Mouse (Mus musculus) spleen, postnatal 14 days (tissue): Measurements from ENCODE around the gene Spag4.

Source experiments
- DNase-seq, 2 experiments: peaks; one replicate each; pipeline ENCODE4 v3.0.0; 2021 to 2022; ENCODE audit warnings: low spot score in 2 of 2

The Spag4 gene

GRCm38 (mm10) chr2:156065099-156066041 is at the start of gene Spag4:
Gene Spag4 (plus strand): TSS chr2:156065175.
- peak; percentile 52 to 61 for DNase-seq

DNA sequence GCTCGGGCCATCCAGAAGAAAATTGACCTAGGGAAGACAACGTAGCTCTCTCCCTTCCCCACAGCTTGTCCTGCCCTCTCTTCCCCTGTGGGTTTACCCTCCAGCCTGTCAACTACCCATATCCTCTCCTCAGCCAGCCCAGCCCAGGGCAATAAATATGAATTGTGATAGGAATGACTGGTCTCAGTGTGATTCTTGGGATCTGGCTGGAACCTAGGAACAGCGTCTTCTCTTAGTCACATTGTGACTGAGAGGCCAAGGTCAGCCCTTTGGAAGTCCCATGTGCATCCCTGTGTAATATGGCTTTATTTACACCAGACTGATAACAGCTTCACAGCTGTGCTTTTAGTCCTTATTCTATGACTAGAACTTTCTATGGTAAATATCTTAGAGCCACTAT is 46.9 kb upstream of the Spag4 start:
- no peak for DNase-seq

DNA sequence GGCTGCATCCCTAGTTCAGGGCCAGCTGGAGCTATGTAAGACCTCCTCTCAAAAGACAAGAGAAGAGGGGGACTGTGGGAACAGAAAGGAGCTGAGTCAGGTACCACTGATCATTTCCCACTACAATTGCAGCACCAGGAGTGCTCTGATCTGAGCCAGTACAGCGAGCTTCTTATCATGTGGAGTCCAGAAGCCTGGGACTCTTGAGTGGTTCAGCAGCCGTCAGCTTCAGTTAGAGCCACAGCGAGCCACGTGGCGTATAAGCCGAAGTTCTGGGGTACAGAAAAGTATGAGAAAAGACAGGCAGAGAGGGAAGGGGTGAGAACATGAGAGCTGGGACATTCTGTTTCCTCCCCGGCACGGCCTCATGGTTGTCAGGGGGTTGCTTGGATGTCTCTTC is 43.8 kb upstream of the Spag4 start:
- DNase-seq: no peak

- no peak for DNase-seq
Measured at GRCm38 (mm10) chr2:156021765-156022164, 43.2 kb upstream of the Spag4 start.

GRCm38 (mm10) chr2:156025482-156025881 is 39.5 kb upstream of the Spag4 start:
- DNase-seq: no peak

- no peak for DNase-seq
Measured at GRCm38 (mm10) chr2:156039390-156039789, 25.6 kb upstream of the Spag4 start.

DNA sequence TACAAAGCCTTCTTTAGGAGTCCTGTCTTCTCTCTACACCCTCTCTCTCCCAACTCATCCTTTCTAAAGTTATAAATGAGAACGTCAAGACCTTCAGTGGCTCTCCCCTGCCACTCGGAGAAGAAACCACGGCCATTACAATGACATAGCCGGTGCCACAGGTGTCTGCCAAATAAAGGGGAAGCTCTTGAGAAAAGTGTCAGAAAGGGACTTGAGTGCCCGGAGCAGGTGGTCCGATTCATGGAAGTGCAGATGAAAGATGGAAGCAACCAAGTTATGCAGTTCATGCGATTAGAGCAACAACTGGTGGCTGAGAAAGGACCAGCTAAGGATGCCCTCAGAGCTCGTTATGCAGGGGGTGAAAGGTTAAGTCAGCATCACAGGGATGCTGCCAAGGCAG is 22.1 kb upstream of the Spag4 start:
- DNase-seq: no peak

DNA sequence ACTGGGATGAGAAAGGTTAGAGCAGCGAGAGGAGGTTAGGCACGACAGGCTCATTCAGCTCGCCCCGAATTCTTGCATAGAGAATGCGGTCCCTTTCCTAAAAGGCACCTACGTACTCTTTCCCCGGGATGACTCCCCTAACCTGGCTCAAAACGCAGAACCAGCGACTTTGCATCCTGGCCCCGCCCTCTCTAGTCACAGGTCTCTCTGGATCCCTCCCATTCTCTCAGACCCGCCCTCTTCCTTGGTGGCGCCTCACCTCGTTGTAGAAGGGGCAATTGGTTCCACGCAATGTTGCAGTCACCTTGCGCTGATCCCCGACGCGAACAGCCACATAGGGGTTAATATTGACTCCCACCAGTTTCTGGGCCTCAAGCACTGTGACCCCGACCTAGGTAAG is 17.0 kb upstream of the Spag4 start:
- DNase-seq: no peak

GRCm38 (mm10) chr2:156052816-156053215 is 12.2 kb upstream of the Spag4 start, which contains the start of gene Fer1l4:
Gene Fer1l4 (minus strand): TSS chr2:156052947.
- DNase-seq: no peak

DNA sequence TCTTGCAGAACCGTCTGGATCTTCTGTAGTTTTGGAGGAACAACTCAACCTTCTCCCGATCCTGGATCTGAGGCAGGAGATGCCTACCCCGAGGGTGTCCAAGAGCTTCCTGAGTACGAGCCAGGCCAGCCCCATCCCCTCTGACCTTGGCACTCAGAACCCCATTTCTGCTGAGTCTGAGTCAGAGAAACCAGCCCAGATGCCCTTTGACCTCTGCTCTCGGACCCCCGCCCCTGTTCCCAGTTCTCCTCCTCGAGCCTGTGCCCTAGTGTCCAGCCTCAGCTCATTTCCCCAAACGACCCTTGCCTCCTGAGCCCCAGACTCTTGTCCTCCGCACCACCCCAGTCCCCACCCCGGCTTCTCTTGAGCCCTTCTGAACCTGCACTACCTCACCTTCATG is 1.2 kb downstream of the Spag4 start:
- DNase-seq: no peak

- no peak for DNase-seq
Measured at GRCm38 (mm10) chr2:156067916-156068315, 2.9 kb downstream of the Spag4 start.

DNA sequence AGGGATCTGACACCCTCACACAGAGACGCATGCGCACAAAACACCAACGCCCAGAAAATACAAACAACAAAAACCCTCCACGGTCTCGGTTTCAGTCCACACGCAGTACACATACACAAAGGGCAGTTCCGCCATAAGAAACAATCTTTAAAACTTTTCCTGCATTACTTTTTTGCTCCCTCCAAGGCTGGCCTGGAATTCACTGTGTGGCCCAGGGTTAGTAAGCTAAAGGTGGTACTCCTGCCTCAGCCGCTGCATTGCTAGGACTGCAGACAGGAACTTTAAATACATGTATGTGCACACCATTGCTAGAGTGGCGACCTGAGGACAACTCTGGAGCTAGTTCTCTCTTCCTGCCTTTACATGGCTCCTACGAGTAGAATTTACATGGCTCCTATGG is 6.3 kb downstream of the Spag4 start:
- DNase-seq: no peak

DNA sequence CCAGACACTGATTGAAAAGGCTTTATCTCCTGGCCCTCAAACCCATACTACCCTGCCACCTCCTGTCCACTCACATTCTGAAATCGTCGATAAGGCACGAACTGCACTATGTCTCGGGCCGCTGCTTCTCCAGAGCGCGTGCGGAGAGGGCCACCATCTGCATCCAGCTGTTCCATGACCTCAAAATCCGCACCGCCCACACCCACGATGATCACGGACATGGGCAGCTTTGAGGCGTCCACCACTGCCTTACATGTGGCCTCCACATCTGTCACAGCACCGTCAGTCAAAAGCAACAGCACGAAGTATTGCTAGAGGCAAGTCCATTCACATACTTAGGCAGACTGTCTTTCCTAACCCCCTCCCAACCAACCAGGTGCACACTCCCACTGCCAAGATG is 8.8 kb downstream of the Spag4 start:
- DNase-seq: no peak

GRCm38 (mm10) chr2:156077461-156077860 is 12.5 kb downstream of the Spag4 start:
- DNase-seq: no peak

DNA sequence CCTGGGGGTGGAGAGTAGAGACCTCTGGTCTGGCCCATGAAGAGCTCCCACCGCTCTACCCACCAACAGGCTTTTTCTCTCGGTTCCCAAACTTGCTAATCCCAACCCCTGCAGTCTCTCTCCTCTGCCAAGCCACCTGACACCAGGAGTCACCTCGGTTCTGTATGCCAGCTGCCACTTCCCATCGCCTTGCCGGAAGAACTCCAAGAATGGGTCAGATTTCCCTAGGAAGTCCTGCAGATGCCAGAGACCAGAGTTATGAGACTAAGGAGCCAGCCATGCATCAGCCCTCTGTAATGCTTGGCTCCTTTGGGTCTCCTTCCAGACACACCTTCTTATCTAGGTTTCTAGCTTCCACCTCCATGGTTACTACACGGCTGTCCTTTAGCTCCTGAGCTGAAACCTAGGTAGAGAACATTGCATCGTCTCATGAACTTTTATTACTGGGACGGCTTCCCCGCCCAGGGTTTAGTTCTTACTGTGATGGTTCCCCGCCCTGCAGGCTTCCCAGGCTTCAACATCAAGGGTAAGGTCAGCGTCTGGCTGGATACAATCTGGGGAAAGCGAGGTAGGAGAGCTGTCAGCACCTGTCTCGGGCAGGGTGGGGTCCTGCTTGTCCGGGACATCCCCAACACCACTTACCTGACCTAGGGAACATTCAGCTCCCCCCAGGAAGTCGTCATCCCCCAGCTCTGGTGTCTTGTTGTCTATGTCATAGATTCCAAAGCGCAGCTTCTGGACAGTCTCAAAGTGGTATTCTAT is 13.6 kb downstream of the Spag4 start:
- DNase-seq: no peak

DNA sequence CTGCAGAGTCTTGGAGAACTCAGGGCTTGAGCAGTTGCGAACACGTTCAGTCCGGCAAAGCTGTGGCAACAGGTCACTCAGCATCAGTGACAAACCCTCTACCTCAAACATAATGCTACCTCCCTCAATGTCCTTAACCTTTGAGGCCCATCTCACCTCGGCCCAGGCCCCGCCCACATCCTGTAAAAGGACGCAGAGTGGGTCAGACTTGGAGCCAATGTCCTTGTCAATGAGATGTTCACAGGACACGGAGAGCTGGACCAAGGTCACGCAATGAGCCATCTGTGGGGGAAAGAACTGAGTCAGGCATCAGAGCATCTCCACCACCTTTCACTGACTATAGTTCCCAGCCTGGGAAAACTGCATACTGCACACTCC is 14.2 kb downstream of the Spag4 start:
- DNase-seq: no peak

GRCm38 (mm10) chr2:156079674-156080073 is 14.7 kb downstream of the Spag4 start:
- no peak for DNase-seq

DNA sequence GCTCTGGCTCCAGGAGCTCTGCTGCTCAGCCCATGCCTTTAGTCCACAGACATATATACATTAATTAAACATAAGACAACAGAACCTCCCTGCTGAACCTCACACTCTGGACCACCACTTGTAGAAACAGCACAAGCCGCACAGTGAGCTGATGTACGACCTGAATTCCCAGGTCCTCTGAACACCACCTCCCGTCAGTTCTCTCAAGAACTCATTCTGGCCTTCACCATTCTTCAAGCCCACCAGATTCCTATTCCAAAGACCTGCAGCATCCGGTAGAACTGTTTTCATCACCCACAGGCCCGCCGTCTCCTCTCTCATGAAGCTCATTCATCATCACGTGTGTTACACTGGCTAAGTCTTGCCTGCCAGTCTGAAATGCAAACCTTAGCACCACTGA is 15.4 kb downstream of the Spag4 start:
- DNase-seq: no peak

- DNase-seq: no peak
Measured at GRCm38 (mm10) chr2:156084541-156084940, 19.6 kb downstream of the Spag4 start.

GRCm38 (mm10) chr2:156087391-156088110 is 22.6 kb downstream of the Spag4 start:
- no peak for DNase-seq

GRCm38 (mm10) chr2:156089799-156090198 is 24.8 kb downstream of the Spag4 start:
- no peak for DNase-seq

GRCm38 (mm10) chr2:156091926-156092325 is 27.0 kb downstream of the Spag4 start:
- DNase-seq: no peak
